Mouse (Mus musculus) heart, postnatal 4 days (tissue): ENCODE data around the gene Zfp710. TPM values are rescaled to one million over a fixed set of nuclear protein-coding genes. Genes with fewer than 3 reads are reported as not detected.
A peak's percentile ranks its signal among the peaks of the same experiment; 100 is the strongest.

Experiments used
- DNase-seq: peaks from one replicate; pipeline ENCODE4 v3.0.0; 2021
- total RNA-seq, 2 experiments: library from RNA; stranded (reverse); gene quantifications; 2 replicates each; pipeline ENCODE4 v1.2.3; 2021

Gene Zfp710
- total RNA-seq, 2 experiments from 2014 or later, result 20.3 to 20.7 TPM

DNA sequence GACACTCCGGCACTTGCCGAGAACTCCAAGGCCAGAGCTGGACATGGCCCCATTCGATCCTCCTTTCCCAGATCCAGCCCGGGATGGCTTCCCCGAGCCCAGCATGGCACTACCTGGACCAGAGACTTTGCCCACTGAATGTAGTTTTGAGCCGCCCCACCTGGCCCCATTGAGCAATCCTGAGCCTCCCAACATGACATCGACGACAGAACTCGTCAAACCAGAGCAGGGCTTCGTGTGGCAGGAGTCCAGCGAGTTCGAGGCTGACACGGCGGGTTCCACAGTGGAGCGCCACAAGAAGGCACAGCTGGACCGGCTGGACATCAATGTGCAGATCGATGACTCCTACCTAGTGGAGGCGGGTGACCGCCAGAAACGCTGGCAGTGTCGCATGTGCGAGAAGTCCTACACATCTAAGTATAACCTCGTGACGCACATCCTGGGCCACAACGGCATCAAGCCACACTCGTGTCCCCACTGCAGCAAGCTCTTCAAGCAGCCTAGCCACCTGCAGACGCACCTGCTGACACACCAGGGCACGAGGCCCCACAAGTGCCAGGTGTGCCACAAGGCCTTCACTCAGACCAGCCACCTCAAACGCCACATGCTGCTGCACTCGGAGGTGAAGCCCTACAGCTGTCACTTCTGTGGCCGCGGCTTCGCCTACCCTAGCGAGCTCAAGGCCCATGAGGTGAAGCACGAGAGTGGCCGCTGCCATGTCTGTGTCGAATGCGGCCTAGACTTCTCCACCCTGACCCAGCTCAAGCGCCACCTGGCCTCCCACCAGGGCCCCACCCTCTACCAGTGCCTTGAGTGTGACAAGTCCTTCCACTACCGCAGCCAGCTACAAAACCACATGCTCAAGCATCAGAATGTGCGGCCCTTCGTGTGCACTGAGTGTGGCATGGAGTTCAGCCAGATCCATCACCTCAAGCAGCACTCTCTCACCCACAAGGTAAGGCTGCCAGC lies 57.3 kb downstream of the Zfp710 start:
- DNase-seq, result no peak

DNA sequence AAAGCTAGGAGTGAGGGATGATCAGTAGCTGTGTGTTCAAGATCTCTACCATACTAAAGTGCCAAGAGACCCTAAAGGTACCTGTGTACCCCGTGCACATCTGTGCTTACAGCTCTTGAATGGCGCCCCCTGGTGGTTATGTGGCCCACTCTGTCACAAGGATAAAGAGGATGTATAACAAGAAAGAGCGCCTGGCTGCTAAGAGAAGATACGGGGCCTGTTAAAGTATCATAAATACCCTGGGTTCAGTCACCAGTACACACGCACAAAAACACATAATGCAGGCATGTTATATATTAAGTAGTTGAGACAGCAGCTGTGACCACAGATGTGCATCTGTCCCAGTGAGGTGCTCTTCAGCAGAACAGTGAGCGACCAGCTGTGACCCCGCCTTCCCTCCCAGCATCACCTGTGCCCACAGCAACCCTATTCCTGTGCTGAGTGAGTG lies 59.9 kb downstream of the Zfp710 start:
- DNase-seq, result peak; percentile 80

DNA sequence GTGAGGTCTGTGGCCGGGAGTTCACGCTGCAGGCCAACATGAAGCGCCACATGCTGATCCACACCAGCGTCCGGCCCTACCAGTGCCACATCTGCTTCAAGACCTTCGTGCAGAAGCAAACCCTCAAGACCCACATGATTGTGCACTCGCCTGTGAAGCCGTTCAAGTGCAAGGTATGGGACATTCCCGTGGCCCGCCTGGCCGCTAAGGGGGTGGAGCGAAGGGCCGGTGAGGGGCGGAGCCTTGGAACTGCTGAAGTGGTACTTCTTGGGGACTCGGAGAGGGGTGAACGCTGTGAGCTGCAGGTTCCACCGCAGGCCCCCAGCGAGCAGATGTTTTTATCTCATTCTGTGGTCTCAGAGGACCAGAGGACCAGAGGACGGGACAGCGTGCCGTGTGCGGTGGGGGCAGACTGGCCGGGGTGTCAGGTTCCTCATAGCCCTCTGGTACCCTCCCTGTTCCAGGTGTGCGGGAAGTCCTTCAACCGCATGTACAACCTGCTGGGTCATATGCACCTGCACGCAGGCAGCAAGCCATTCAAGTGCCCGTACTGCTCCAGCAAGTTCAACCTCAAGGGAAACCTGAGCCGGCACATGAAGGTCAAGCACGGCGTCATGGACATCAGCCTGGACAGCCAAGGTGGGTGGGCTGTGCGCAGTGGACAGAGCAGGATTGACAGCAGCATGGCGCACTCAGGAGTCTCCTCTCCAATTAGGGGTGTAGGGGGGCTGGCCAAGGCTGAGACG lies 61.5 kb downstream of the Zfp710 start:
- peak; percentile 53 for DNase-seq

DNA sequence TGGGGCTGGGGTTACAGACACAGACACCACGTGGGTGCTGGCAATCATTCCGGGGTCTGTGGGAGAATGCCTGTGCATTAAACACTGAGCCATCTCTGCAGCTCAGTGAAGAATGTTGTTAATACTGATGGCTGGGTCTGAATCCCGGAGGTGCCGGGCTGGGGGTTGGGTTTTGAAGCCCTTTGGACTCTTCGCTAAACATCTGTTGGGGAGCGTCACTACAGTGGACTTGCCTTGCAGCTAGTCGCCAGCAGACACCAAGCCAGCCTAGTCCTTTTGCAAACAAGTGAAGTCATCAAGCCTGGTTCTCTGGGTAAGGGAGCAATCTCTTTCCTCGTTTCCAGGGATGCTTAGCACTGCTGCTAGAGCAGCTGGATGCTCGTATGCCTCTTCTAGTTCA lies 63.6 kb downstream of the Zfp710 start:
- no peak for DNase-seq

DNA sequence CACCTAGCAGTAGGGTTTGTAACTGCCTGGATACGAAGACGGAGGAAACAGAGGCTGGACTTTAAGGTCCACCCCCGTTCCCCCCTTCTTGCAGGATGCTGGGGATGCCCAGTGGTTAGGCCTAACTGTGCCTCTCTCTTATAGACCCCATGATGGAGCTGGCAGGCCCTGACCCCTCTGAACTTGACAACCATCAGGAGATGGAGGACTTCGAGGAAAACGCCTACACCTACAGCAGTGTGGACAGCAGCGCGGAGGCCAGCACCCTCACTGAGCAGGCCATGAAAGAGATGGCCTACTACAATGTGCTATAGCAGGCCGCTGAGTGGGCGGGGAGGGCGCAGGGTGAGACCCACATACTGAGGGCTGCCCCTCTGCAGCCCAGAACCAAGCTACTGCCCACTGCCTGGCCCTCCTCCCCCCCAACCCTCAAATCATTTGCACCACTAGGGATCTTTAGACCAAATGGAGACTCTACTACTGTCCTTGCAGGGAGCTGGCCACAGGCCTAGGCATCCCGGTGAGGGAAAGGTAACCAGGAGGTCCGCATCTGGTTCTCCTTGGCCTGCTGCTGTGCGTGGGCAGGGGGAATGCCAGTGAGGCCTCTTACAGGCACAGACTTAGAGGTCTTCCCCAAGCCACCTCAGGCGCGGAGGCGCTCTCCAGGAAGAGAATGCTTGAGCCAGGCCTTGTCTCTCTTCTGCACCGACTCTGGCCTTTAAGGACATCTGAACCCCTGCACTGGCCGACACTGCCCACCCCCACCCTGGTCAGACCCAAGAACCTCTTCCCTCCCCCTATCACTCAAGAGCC lies 65.8 kb downstream of the Zfp710 start:
- no peak for DNase-seq

DNA sequence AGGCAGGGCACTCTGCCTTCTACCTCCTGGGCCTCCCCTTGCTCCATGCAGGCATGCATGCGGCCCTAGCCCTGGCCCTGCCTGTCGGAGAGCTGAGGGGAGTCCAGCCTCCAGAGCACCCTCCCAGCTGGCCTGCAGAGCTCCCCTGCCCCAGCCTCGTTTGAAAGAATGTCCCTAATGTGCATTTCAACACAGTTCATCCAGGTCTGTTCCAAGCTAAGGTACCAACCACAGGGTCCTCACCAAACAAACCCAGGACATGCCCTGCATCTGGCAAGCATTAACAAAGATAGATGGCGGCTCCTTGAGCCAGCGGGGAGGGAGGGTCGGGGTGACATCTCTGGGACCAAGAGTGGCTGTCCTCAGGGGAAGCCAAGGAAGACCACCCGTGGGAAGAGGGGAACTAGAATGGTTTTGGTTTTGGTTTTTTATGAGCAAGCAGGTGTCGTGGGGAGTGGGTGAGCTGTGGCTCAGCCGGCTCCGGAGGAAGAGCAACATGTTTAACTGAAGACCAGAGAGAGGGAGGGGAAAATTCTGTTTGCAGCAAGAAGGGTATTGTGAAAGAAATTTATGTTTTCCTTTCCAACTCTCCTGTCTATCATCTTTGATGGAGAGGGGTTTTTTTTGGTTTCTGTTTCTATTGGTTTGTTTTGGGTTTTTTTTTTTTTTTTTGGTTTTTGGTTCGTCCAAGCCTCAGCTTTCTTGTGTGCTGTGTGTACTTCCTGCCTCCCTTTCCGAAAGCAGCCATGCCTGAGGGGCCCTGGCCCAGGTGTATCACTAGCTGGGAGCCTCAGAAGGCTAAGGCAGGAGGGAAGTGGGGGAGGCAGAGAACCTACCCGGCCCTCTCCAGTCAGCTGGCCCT lies 66.6 kb downstream of the Zfp710 start:
- DNase-seq, result no peak

DNA sequence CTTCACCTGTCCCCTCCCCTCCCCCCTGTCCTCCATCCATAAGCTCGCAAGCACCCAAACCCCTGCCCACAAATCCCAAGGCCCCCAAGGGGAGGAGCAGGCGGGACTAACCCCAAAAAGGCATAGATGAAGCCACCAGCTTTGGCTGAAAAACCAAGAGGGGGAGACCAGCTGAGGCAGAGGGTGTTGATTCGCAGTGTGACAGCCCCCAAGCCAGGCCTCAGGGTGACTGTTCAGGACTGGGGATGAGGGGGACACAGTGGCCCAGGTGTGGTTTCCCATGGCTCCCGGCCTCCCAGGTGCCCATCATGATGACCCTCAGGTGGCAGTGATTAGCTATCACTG lies 67.2 kb downstream of the Zfp710 start:
- no peak for DNase-seq

DNA sequence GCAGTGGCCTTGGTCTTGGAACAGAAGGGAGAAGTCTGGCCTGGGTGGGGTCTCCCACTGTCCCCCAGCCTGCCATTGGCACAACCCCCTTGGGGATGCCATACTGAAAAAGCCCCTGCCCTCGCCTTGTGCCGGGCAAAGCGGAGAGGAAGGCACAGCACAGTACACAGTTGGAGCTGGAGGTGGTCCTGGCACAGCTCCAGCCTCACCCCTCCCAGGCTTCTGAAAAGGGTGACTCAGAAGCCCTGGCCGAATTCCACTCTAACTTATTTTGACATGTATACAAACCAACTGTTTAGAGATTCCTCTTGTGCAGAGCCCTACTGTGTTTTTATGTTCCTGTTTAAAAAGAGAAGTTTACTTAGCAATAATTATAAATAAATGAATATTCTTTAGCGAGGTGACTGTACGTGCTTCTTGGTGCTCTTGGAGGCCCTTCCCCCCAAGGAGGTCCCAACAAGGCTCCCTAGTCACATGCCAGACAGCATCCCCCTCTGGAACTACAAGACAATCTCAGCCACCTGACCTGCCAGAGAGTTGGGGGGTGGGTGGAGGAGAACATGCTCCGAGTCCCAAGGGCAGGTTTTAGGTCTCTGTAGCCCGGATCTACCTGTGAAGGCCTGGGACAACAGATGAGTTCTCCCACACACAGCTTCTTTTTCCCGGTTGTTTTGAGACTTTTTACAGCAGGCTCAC lies 67.9 kb downstream of the Zfp710 start:
- DNase-seq, result peak; percentile 76

DNA sequence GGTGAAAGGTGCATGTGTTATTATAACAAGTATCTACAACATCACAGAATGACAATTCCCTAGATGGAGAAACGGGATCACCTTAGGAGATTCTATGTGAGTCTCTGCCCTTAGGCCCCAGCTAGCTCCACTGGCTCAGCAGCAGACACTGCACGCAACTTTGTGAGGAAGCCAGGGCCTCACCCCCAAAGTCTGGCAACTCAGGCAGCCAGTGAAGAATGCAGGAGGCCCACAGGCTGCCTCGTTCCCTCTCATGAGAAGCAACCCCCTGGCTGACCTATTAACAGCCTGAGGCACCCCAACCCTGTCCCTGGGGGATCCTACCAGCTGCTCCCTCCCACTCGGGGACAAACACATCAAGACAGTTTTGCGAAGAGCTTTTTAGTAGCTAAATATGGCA lies 69.9 kb downstream of the Zfp710 start:
- DNase-seq, result peak; percentile 8

DNA sequence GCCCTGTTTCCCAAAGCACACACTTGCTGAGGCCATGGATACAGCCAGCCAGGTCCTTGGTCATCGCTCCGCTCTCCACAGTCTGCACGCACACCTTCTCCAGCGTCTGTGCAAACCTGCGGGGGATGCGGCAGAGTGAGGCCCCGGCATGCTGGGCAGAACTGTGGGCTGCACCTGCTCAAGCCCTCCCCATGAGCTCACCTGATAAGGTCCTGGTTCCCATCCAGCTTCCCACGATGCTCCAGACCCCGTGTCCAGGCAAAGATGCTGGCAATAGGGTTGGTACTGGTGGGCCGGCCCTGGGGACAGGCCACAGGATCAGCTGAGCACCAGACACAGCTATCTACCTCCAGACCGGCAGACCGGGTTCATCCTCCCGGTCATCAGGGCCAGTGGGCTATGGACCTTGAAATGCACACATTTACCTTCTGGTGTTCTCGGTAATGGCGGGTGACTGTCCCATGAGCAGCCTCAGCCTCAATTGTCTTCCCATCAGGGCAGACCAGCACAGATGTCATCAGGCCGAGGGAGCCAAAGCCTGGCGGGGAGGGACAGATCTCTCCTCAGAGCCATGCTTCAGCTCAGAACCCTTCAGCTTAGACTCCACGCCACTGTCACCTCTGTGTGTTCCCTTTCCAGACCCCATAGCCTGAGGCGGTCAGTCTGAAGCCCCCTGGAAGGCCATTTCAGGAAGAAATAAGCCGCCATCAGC lies 71.1 kb downstream of the Zfp710 start:
- no peak for DNase-seq

DNA sequence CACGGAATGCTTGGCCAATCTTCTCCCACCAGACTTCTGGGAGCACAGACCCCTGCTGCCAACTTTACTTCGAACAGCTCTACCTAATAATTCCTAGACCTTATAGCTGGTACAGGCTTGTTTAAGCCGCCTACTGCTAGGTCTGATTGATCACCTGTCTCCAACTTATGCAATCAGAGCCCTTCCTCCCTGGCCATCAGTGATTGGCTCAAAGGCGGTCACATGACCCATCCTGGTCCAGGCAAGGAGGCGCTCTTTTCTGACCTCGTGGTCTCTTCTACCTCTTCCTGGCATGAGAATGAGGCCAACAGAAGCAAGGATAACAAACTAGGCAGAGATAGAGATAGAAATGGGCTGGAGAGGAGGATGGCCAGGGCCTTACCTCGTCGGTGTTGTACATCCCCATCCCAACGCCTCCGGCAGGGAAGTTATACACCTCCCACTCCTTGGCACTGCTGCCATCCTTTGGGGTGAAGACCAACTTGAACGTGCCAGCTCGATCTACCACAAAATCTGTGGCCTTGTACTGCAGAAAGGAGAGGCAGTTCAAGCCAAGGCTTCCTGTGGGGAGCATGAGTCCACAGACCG lies 73.9 kb downstream of the Zfp710 start:
- DNase-seq, result no peak

DNA sequence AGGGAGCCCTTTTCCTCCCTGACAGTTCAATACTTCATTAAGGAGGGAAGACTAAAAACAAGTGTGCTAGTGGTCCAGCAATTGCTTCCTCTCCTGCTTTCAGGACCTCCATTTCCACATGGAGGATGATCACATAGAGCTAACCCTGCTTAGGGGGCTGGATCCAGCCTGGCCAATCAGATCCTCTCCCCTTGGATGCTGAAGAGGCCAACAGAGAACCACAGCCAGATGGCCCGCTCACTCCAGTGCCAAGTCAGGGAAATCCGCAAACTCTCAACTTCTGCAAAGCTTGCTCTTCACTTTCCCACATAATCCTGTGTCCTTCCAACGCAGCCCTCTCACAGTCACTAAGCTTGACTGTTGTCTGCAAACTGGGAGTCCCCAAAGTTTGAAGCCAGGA lies 78.7 kb downstream of the Zfp710 start:
- no peak for DNase-seq

DNA sequence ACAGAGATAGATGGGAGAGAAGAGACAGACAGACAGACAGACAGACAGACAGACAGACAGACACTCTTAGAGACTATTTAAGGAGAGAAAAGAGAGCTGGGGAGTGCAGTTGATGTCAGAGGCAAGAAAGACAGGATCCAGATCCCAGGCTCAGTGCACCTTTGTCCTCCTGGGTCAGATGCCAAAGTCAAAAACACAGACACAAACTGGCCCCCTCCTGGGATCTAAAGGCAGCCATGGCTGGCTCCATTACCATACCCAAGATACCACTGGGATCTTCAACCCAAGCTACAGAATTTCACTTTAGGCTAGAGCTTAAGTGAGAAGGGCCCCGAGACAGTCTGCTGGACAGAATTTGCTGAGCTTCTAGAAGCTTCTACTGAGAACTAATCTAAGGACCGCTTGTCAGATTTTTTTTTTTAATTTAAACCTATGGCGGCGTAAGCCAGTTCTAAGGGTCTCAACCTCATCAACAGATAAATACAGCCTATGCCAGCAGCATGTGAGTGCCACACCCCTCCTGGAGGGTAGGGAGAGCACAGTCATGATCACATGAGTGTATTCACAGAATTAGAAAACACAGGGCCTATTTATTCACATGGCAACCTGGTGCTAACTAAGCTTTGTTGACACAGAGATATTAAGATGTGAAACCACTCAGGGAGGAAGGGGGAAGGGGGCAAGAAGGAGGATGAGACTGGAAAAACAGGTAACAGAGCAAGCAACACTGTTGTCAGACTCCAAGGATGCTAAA lies 81.2 kb downstream of the Zfp710 start:
- no peak for DNase-seq

DNA sequence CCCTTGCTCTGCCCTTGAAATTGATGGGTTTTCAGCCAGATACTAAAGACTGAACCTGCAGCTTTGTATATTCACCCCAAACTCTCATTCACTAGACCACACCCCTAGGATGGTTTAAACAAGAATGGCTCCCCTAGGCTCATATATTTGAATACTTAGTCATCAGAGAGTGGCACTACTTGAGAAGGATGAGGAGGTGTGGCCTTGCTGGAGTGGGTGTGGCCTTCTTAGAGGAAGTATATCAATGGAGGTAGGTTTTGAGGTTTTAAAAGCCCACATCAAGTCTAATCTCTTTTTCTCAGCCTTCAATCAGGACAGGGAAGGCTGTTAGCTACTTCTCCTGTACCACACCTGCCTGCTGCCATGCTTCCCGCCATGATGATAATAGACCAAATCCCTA lies 81.8 kb downstream of the Zfp710 start:
- DNase-seq, result no peak

DNA sequence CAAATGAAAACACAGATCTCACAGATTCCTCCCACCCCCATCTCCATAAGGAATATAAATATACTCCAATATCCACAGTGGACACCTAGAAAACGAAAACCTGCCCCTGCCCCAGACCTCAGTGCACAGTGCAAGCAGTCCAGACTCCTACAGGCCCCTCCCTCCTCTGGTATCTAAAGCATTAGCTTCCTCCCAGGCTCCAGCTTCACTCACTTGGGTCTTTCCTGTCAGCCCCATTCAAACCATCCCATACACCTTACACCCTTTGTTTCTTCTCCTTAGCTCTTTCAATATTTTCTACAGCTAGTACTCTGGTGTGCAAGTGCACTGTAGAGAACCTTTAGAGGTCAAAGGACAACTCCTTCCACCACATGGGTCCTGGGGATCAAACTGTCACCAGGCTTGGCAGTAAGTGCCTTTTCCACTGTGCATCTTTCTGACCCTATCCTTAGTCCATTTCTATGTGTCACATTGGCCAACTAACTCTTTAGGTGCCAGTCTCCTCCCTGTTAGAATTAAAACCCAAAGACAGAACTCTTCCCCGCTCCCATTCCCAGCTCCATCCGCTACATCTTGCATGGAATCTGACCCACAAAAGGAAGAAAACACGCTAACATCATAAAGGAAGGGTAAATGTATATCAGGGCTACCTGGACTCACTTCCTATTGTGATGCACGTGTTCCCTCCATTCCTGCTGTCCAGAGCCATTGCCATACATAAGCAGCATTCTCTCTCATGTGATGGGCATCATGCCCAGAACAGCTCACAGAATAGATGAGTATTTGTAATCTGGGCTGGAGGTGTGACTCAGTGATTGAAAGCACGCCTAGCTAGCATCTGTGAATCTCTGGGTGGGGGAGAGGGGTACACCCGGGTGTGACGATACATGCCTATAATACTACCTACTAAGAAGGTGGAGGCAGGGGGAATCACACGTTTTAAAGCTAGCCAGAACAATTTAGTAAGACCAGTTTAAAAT lies 86.7 kb downstream of the Zfp710 start:
- no peak for DNase-seq

DNA sequence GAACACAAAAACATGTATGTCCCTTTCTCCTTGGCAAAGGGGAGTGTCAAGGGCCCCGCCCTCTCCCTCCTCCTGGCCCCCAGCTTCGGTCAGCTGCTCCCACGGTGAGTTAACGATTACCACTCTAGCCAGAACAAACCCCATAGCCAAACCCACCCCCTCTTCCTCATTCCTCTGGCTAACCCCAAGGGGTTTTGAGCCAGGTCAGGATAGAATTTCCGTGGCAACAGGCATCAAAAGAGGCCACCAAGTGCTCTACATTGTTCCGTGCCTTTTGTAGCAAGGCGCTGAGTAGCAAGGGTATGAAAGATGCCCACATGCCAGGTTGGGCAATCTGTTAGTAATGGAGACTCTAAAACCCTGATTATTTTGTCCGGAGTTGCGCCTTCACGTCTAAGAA lies 89.4 kb downstream of the Zfp710 start:
- peak; percentile 74 for DNase-seq

DNA sequence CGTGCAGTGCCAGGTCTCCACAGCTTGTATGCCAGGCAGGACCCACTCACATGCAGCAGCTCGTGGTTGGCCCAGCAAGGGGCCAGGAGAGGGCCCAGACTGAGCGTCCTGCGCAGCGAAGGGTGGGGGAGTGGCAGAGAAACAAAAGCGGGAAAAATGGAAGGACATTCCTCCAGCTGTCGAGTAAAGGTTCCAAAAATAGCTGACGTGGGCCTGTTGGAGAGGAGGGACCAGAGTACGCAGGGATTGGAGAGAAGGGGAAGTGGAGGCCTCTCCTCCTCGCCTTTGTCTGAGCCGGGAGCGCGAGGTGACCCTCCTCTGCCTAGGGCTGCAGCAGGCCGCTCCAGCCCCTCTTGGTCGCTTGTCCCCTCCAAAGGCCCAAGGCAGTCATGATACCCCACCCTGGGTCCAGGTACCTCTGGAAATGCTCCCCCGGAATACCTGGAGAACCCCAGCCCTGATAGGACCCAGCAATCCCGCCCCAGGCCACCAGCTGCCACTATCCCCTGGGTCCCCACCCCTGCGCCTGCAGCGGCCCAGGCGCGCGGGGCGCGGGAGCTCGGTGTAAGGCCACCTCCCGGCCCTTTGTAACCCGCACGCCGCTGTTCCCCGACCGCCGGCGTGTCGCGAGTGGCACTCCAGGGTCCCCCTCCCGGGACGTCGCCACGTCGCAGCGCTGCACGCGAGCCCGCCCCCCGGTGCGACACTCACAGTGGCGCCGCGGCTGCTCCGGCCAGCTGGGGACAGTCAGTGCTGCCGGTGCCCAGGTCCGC lies 90.0 kb downstream of the Zfp710 start:
- DNase-seq, result peak; percentile 83
